Mouse (Mus musculus): ENCODE measurements at regions not wholly inside any gene's neighbourhood (a gene's known extent, or its start where the extent isn't known, plus 50 kb on each side); places are given as distances from the start of the nearest gene placed in this dataset.

GRCm38 (mm10) chr6:100109979-100110378 is 177.3 kb downstream of the Rybp start:
- peak; percentile 34 to 54 for DNase-seq (ENCODE audit: low spot score in 2 of 2)
- intact Hi-C loops (cut with DNase I), result no loop called here

GRCm38 (mm10) chr6:100109351-100109750 is 177.9 kb downstream of the Rybp start:
- no peak for DNase-seq (ENCODE audit: low spot score in 2 of 2)
- intact Hi-C loops (cut with DNase I), result no loop called here

GRCm38 (mm10) chr6:100107508-100107907 is 179.8 kb downstream of the Rybp start:
- intact Hi-C loops (cut with DNase I), result no loop called here
- no peak for DNase-seq (ENCODE audit: low spot score in 2 of 2)

- intact Hi-C loops (cut with DNase I), result no loop called here
- no peak for DNase-seq (ENCODE audit: low spot score in 2 of 2)
Measured at GRCm38 (mm10) chr6:100107066-100107465, 180.2 kb downstream of the Rybp start.

GRCm38 (mm10) chr6:100100565-100101133 is 186.6 kb downstream of the Rybp start:
- intact Hi-C loops (cut with DNase I), result no loop called here
- no peak for DNase-seq (ENCODE audit: low spot score in 2 of 2)

GRCm38 (mm10) chr6:100096393-100097125 is 190.7 kb downstream of the Rybp start:
- no peak for DNase-seq (ENCODE audit: low spot score in 2 of 2)
- intact Hi-C loops (cut with DNase I), result no loop called here

- DNase-seq (ENCODE audit: low spot score in 2 of 2), result no peak
- intact Hi-C loops (cut with DNase I), result no loop called here
Measured at GRCm38 (mm10) chr6:100094653-100095217, 192.6 kb downstream of the Rybp start.

- intact Hi-C loops (cut with DNase I), result no loop called here
- DNase-seq (ENCODE audit: low spot score in 2 of 2), result no peak
Measured at GRCm38 (mm10) chr6:100092870-100093269, 194.4 kb downstream of the Rybp start.

GRCm38 (mm10) chr6:100091815-100092214 is 195.5 kb downstream of the Rybp start:
- no peak for DNase-seq (ENCODE audit: low spot score in 2 of 2)
- intact Hi-C loops (cut with DNase I), result no loop called here

- intact Hi-C loops (cut with DNase I), result no loop called here
- no peak for DNase-seq (ENCODE audit: low spot score in 2 of 2)
Measured at GRCm38 (mm10) chr6:100088576-100088975, 198.7 kb downstream of the Rybp start.

- DNase-seq (ENCODE audit: low spot score in 2 of 2), result no peak
- intact Hi-C loops (cut with DNase I), result no loop called here
Measured at GRCm38 (mm10) chr6:100086807-100087206, 200.5 kb downstream of the Rybp start.

GRCm38 (mm10) chr6:100085981-100086380 is 201.3 kb downstream of the Rybp start:
- intact Hi-C loops (cut with DNase I), result no loop called here
- no peak for DNase-seq (ENCODE audit: low spot score in 2 of 2)

GRCm38 (mm10) chr6:100083868-100084477 is 203.3 kb downstream of the Rybp start:
- intact Hi-C loops (cut with DNase I), result no loop called here
- DNase-seq (ENCODE audit: low spot score in 2 of 2), result no peak

GRCm38 (mm10) chr6:100083127-100083526 is 204.2 kb downstream of the Rybp start:
- intact Hi-C loops (cut with DNase I), result no loop called here
- no peak for DNase-seq (ENCODE audit: low spot score in 2 of 2)

GRCm38 (mm10) chr6:100074672-100075335 is 212.5 kb downstream of the Rybp start:
- DNase-seq (ENCODE audit: low spot score in 2 of 2), result no peak
- intact Hi-C loops (cut with DNase I), result no loop called here

GRCm38 (mm10) chr6:100072261-100072968 is 214.9 kb downstream of the Rybp start:
- DNase-seq (ENCODE audit: low spot score in 2 of 2), result peak in 1 of 2 experiments; percentile 22
- intact Hi-C loops (cut with DNase I), result no loop called here

GRCm38 (mm10) chr6:100069151-100069550 is 218.1 kb downstream of the Rybp start:
- intact Hi-C loops (cut with DNase I), result no loop called here
- peak; percentile 8 to 48 for DNase-seq (ENCODE audit: low spot score in 2 of 2)

- DNase-seq (ENCODE audit: low spot score in 2 of 2), result no peak
- intact Hi-C loops (cut with DNase I), result no loop called here
Measured at GRCm38 (mm10) chr6:100067273-100067672, 220.0 kb downstream of the Rybp start.

GRCm38 (mm10) chr6:100065586-100065985 is 221.7 kb downstream of the Rybp start:
- no peak for DNase-seq (ENCODE audit: low spot score in 2 of 2)
- intact Hi-C loops (cut with DNase I), result no loop called here
